Mouse (Mus musculus): ENCODE data around the gene Mocs1. TPM values are rescaled to one million over a fixed set of nuclear protein-coding genes. Genes with fewer than 3 reads are reported as not detected.
A peak's percentile ranks its signal among the peaks of the same experiment; 100 is the strongest.

Mocs1 gene
- 9.9 and 10.7 TPM in 2 replicates for polyA plus RNA-seq (2014; fragmentation: Nextera tagmentation; extraction: Ambion mirVana)

GRCm38 (mm10) chr17:49428239-49428688 is at the start of gene Mocs1:
Gene Mocs1 (plus strand): TSS chr17:49428362.
- peak within 1 kb of the TSS; percentile 81 for H3K27ac ChIP-seq (ENCODE audit: low read length)
- peaks cover 21% of the 10 kb centered on the region for H3K4me1 ChIP-seq (ENCODE audit: control insufficient read depth, insufficient read depth, low read length)
- peaks cover 4% of the 10 kb centered on the region; the same call in 1 of the 2 replicates for H3K36me3 ChIP-seq (ENCODE audit: control insufficient read depth, insufficient read depth, low read length)
- no peaks in the 10 kb centered on the region for H3K27me3 ChIP-seq (ENCODE audit: control insufficient read depth, insufficient read depth, low read length)
- peak; percentile 98 for ATAC-seq (ENCODE audit: insufficient number of reproducible peaks, insufficient read depth, low FRiP score, low read depth)
- under 1% methylated on average over 28 of the region's 28 CpGs for WGBS
- H3K9ac ChIP-seq (replicated peaks; ENCODE audit: low read depth, low read length) = peak within 1 kb of the TSS; percentile 89
- H3K9me3 ChIP-seq (ENCODE audit: control insufficient read depth, low read depth, low read length) = no peaks in the 10 kb centered on the region
- peak within 1 kb of the TSS; percentile 91 for H3K4me2 ChIP-seq (replicated peaks; ENCODE audit: low read depth, low read length)
- peak within 1 kb of the TSS; percentile 78 for H3K4me3 ChIP-seq (ENCODE audit: low read depth, low read length)

DNA sequence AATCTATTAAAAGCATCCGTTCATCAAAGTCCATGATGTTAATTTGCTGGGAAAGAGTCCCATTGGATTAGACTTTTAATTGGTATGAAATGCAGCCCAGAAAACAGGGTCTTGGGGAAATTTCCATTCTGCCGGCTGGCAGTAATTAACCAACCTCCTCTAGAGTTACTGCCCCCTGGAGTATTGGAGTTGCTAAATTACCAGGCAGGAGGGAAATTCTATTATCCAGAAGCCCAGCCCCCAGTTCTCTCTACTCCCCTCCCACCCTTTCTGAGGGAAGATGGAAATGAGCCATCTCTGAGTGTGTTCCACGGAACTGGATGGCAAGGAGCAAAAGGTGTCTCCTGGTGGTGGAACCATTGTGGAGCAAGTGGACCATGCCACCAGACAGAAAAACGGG is 48.5 kb upstream of the Mocs1 start:
- Histone ChIP-seq H3K27ac (ENCODE audit: low read length) (no peak overlapping the region), H3K4me3 (ENCODE audit: low read depth, low read length) (no peak overlapping the region), H3K27me3 (ENCODE audit: control insufficient read depth, insufficient read depth, low read length) (no peaks in the 10 kb centered on the region), H3K4me1 (ENCODE audit: control insufficient read depth, insufficient read depth, low read length) (no peaks in the 10 kb centered on the region; the same call in 1 of the 2 replicates), H3K4me2 (replicated peaks; ENCODE audit: low read depth, low read length) (no peak overlapping the region), H3K9ac (replicated peaks; ENCODE audit: low read depth, low read length) (no peak overlapping the region), H3K9me3 (ENCODE audit: control insufficient read depth, low read depth, low read length) (no peaks in the 10 kb centered on the region), H3K36me3 (ENCODE audit: control insufficient read depth, insufficient read depth, low read length) (no peaks in the 10 kb centered on the region)
- 84% methylated on average over 4 of the region's 4 CpGs for WGBS
- ATAC-seq (ENCODE audit: insufficient number of reproducible peaks, insufficient read depth, low FRiP score, low read depth) = no peak

GRCm38 (mm10) chr17:49384217-49384943 is 43.8 kb upstream of the Mocs1 start:
- Histone ChIP-seq H3K9ac (replicated peaks; ENCODE audit: low read depth, low read length) (no peak overlapping the region), H3K4me1 (ENCODE audit: control insufficient read depth, insufficient read depth, low read length) (no peaks in the 10 kb centered on the region; the same call in 1 of the 2 replicates), H3K27ac (ENCODE audit: low read length) (no peak overlapping the region), H3K9me3 (ENCODE audit: control insufficient read depth, low read depth, low read length) (no peaks in the 10 kb centered on the region), H3K36me3 (ENCODE audit: control insufficient read depth, insufficient read depth, low read length) (no peaks in the 10 kb centered on the region), H3K4me3 (ENCODE audit: low read depth, low read length) (no peak overlapping the region), H3K4me2 (replicated peaks; ENCODE audit: low read depth, low read length) (no peak overlapping the region), H3K27me3 (ENCODE audit: control insufficient read depth, insufficient read depth, low read length) (no peaks in the 10 kb centered on the region)
- WGBS = 31% methylated on average over 6 of the region's 6 CpGs
- ATAC-seq (ENCODE audit: insufficient number of reproducible peaks, insufficient read depth, low FRiP score, low read depth) = no peak

- no peak overlapping the region for H3K9ac ChIP-seq (replicated peaks; ENCODE audit: low read depth, low read length)
- no peaks in the 10 kb centered on the region for H3K36me3 ChIP-seq (ENCODE audit: control insufficient read depth, insufficient read depth, low read length)
- H3K9me3 ChIP-seq (ENCODE audit: control insufficient read depth, low read depth, low read length) = no peaks in the 10 kb centered on the region
- no peak overlapping the region for H3K4me3 ChIP-seq (ENCODE audit: low read depth, low read length)
- WGBS = 94% methylated on average over 2 of the region's 2 CpGs
- no peaks in the 10 kb centered on the region for H3K27me3 ChIP-seq (ENCODE audit: control insufficient read depth, insufficient read depth, low read length)
- no peak overlapping the region for H3K4me2 ChIP-seq (replicated peaks; ENCODE audit: low read depth, low read length)
- no peak overlapping the region for H3K27ac ChIP-seq (ENCODE audit: low read length)
- no peaks in the 10 kb centered on the region; the same call in 1 of the 2 replicates for H3K4me1 ChIP-seq (ENCODE audit: control insufficient read depth, insufficient read depth, low read length)
- ATAC-seq (ENCODE audit: insufficient number of reproducible peaks, insufficient read depth, low FRiP score, low read depth) = no peak
Measured at GRCm38 (mm10) chr17:49387741-49388140, 40.4 kb upstream of the Mocs1 start.

GRCm38 (mm10) chr17:49392751-49393150 is 35.4 kb upstream of the Mocs1 start:
- Histone ChIP-seq H3K36me3 (ENCODE audit: control insufficient read depth, insufficient read depth, low read length) (no peaks in the 10 kb centered on the region), H3K4me2 (replicated peaks; ENCODE audit: low read depth, low read length) (no peak overlapping the region), H3K4me3 (ENCODE audit: low read depth, low read length) (no peak overlapping the region), H3K27ac (ENCODE audit: low read length) (no peak overlapping the region), H3K4me1 (ENCODE audit: control insufficient read depth, insufficient read depth, low read length) (no peaks in the 10 kb centered on the region), H3K9ac (replicated peaks; ENCODE audit: low read depth, low read length) (no peak overlapping the region), H3K27me3 (ENCODE audit: control insufficient read depth, insufficient read depth, low read length) (no peaks in the 10 kb centered on the region), H3K9me3 (ENCODE audit: control insufficient read depth, low read depth, low read length) (no peaks in the 10 kb centered on the region)
- no peak for ATAC-seq (ENCODE audit: insufficient number of reproducible peaks, insufficient read depth, low FRiP score, low read depth)
- 9% methylated on average over 1 of the region's 1 CpGs for WGBS

- Histone ChIP-seq H3K27me3 (ENCODE audit: control insufficient read depth, insufficient read depth, low read length) (no peaks in the 10 kb centered on the region), H3K36me3 (ENCODE audit: control insufficient read depth, insufficient read depth, low read length) (no peaks in the 10 kb centered on the region), H3K27ac (ENCODE audit: low read length) (no peak overlapping the region), H3K9me3 (ENCODE audit: control insufficient read depth, low read depth, low read length) (no peaks in the 10 kb centered on the region), H3K9ac (replicated peaks; ENCODE audit: low read depth, low read length) (no peak overlapping the region), H3K4me3 (ENCODE audit: low read depth, low read length) (no peak overlapping the region), H3K4me1 (ENCODE audit: control insufficient read depth, insufficient read depth, low read length) (no peaks in the 10 kb centered on the region), H3K4me2 (replicated peaks; ENCODE audit: low read depth, low read length) (no peak overlapping the region)
- WGBS = 64% methylated on average over 1 of the region's 1 CpGs
- no peak for ATAC-seq (ENCODE audit: insufficient number of reproducible peaks, insufficient read depth, low FRiP score, low read depth)
Measured at GRCm38 (mm10) chr17:49394836-49395235, 33.3 kb upstream of the Mocs1 start.

GRCm38 (mm10) chr17:49399605-49400004 is 28.6 kb upstream of the Mocs1 start:
- no peaks in the 10 kb centered on the region for H3K9me3 ChIP-seq (ENCODE audit: control insufficient read depth, low read depth, low read length)
- H3K36me3 ChIP-seq (ENCODE audit: control insufficient read depth, insufficient read depth, low read length) = no peaks in the 10 kb centered on the region
- no peaks in the 10 kb centered on the region for H3K27me3 ChIP-seq (ENCODE audit: control insufficient read depth, insufficient read depth, low read length)
- H3K4me3 ChIP-seq (ENCODE audit: low read depth, low read length) = no peak overlapping the region
- no peak for ATAC-seq (ENCODE audit: insufficient number of reproducible peaks, insufficient read depth, low FRiP score, low read depth)
- H3K4me1 ChIP-seq (ENCODE audit: control insufficient read depth, insufficient read depth, low read length) = no peaks in the 10 kb centered on the region
- 59% methylated on average over 4 of the region's 4 CpGs for WGBS
- H3K4me2 ChIP-seq (replicated peaks; ENCODE audit: low read depth, low read length) = no peak overlapping the region
- no peak overlapping the region for H3K27ac ChIP-seq (ENCODE audit: low read length)
- no peak overlapping the region for H3K9ac ChIP-seq (replicated peaks; ENCODE audit: low read depth, low read length)

DNA sequence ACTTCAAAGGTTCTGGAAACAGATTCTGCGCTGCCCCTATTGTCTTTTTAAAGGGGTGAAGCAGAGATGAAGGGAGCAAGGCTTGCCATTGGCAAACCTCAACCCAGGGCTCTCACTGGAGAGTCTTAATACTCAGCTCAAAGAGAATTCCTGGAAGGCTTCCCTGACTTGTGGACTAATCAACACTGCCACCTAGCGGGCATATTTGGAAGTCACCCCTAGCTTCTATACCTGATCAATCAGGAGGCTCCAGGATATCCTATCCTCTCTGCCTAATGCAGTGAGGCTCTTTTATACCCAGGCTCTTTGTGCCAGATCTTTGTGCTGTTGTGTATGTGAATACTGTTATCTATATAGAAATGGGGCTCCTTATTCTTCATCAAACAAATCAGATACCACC is 28.0 kb upstream of the Mocs1 start:
- no peak for ATAC-seq (ENCODE audit: insufficient number of reproducible peaks, insufficient read depth, low FRiP score, low read depth)
- no peak overlapping the region for H3K4me3 ChIP-seq (ENCODE audit: low read depth, low read length)
- WGBS = 7% methylated on average over 2 of the region's 2 CpGs
- no peaks in the 10 kb centered on the region for H3K4me1 ChIP-seq (ENCODE audit: control insufficient read depth, insufficient read depth, low read length)
- no peaks in the 10 kb centered on the region for H3K27me3 ChIP-seq (ENCODE audit: control insufficient read depth, insufficient read depth, low read length)
- H3K9ac ChIP-seq (replicated peaks; ENCODE audit: low read depth, low read length) = no peak overlapping the region
- no peak overlapping the region for H3K4me2 ChIP-seq (replicated peaks; ENCODE audit: low read depth, low read length)
- no peak overlapping the region for H3K27ac ChIP-seq (ENCODE audit: low read length)
- H3K9me3 ChIP-seq (ENCODE audit: control insufficient read depth, low read depth, low read length) = no peaks in the 10 kb centered on the region
- H3K36me3 ChIP-seq (ENCODE audit: control insufficient read depth, insufficient read depth, low read length) = no peaks in the 10 kb centered on the region

GRCm38 (mm10) chr17:49403151-49403550 is 25.0 kb upstream of the Mocs1 start:
- H3K27me3 ChIP-seq (ENCODE audit: control insufficient read depth, insufficient read depth, low read length) = no peaks in the 10 kb centered on the region
- H3K4me1 ChIP-seq (ENCODE audit: control insufficient read depth, insufficient read depth, low read length) = no peaks in the 10 kb centered on the region
- H3K4me2 ChIP-seq (replicated peaks; ENCODE audit: low read depth, low read length) = no peak overlapping the region
- no peak for ATAC-seq (ENCODE audit: insufficient number of reproducible peaks, insufficient read depth, low FRiP score, low read depth)
- no peak overlapping the region for H3K4me3 ChIP-seq (ENCODE audit: low read depth, low read length)
- no peak overlapping the region for H3K9ac ChIP-seq (replicated peaks; ENCODE audit: low read depth, low read length)
- 80% methylated on average over 6 of the region's 6 CpGs for WGBS
- H3K36me3 ChIP-seq (ENCODE audit: control insufficient read depth, insufficient read depth, low read length) = no peaks in the 10 kb centered on the region
- H3K27ac ChIP-seq (ENCODE audit: low read length) = no peak overlapping the region
- H3K9me3 ChIP-seq (ENCODE audit: control insufficient read depth, low read depth, low read length) = no peaks in the 10 kb centered on the region
